Mouse (Mus musculus) embryo, embryonic 9.5 days (tissue): ENCODE measurements around the gene Mfsd4b2.
A peak's percentile ranks its signal among the peaks of the same experiment; 100 is the strongest.
"Not testable (repeated sequence)": the region's sequence is repeated elsewhere in the genome, so short reads cannot be mapped to it uniquely, and the experiment has no call there.

ENCODE experiments used
- DNase-seq: peaks from one replicate; pipeline ENCODE4 v3.0.0-alpha.2; 2017; ENCODE audit errors: extremely low spot score

Mfsd4b2 gene

GRCm38 (mm10) chr10:39926616-39927139, at the start of gene Mfsd4b2:
TSS of gene Mfsd4b2 (minus strand) at chr10:39926923.
- DNase-seq, result peak; percentile 51

- no peak for DNase-seq
Observed at GRCm38 (mm10) chr10:39975771-39976170, 49.0 kb upstream of the Mfsd4b2 start.

- DNase-seq, result no peak
Observed at GRCm38 (mm10) chr10:39974982-39975381, 48.3 kb upstream of the Mfsd4b2 start.

GRCm38 (mm10) chr10:39967512-39967911, 40.8 kb upstream of the Mfsd4b2 start:
- DNase-seq, result no peak

- no peak for DNase-seq
Observed at GRCm38 (mm10) chr10:39961906-39962305, 35.2 kb upstream of the Mfsd4b2 start.

GRCm38 (mm10) chr10:39960441-39960822, 33.7 kb upstream of the Mfsd4b2 start:
- DNase-seq, result no peak

- peak; percentile 91 for DNase-seq
Observed at GRCm38 (mm10) chr10:39959761-39960440, 33.2 kb upstream of the Mfsd4b2 start, which contains the start of gene Mfsd4b3. TSS of gene Mfsd4b3 (minus strand) at chr10:39960153.

- DNase-seq, result no peak
Observed at GRCm38 (mm10) chr10:39958266-39958665, 31.5 kb upstream of the Mfsd4b2 start.

GRCm38 (mm10) chr10:39956340-39956878, 29.7 kb upstream of the Mfsd4b2 start:
- no peak for DNase-seq

GRCm38 (mm10) chr10:39955163-39955562, 28.4 kb upstream of the Mfsd4b2 start:
- no peak for DNase-seq

GRCm38 (mm10) chr10:39949377-39949954, 22.7 kb upstream of the Mfsd4b2 start:
- DNase-seq, result no peak

- not testable (repeated sequence) for DNase-seq
Observed at GRCm38 (mm10) chr10:39947195-39947594, 20.5 kb upstream of the Mfsd4b2 start.

GRCm38 (mm10) chr10:39936553-39936952, 9.8 kb upstream of the Mfsd4b2 start:
- no peak for DNase-seq

GRCm38 (mm10) chr10:39924556-39924955, 2.2 kb downstream of the Mfsd4b2 start:
- DNase-seq, result not testable (repeated sequence)

GRCm38 (mm10) chr10:39912616-39913015, 14.1 kb downstream of the Mfsd4b2 start:
- DNase-seq, result no peak

- DNase-seq, result no peak
Observed at GRCm38 (mm10) chr10:39908768-39909441, 17.8 kb downstream of the Mfsd4b2 start.

- no peak for DNase-seq
Observed at GRCm38 (mm10) chr10:39906799-39907658, 19.7 kb downstream of the Mfsd4b2 start.

- no peak for DNase-seq
Observed at GRCm38 (mm10) chr10:39904191-39904590, 22.5 kb downstream of the Mfsd4b2 start.

GRCm38 (mm10) chr10:39898874-39899371, 27.8 kb downstream of the Mfsd4b2 start, which contains the start of gene Mfsd4b4:
TSS of gene Mfsd4b4 (minus strand) at chr10:39899238.
- peak; percentile 89 for DNase-seq

- no peak for DNase-seq
Observed at GRCm38 (mm10) chr10:39896503-39896902, 30.2 kb downstream of the Mfsd4b2 start.
